Mouse (Mus musculus) thymus, postnatal 14 days (tissue): ENCODE results near the gene Muc5ac.
A peak's percentile ranks its signal among the peaks of the same experiment; 100 is the strongest.
"Not testable (repeated sequence)": the region's sequence is repeated elsewhere in the genome, so short reads cannot be mapped to it uniquely, and the experiment has no call there.

ENCODE experiments used
- DNase-seq: peaks from one replicate; pipeline ENCODE4 v3.0.0; 2021

Gene Muc5ac

GRCm38 (mm10) chr7:141788677-141789452 is at the start of gene Muc5ac:
TSS of gene Muc5ac (plus strand) at chr7:141788972.
- no peak for DNase-seq

GRCm38 (mm10) chr7:141747451-141748100 is 41.2 kb upstream of the Muc5ac start:
- no peak for DNase-seq

- no peak for DNase-seq
Observed at GRCm38 (mm10) chr7:141752513-141752912, 36.3 kb upstream of the Muc5ac start.

GRCm38 (mm10) chr7:141755831-141756230 is 32.9 kb upstream of the Muc5ac start:
- peak; percentile 57 for DNase-seq

- no peak for DNase-seq
Observed at GRCm38 (mm10) chr7:141758291-141758690, 30.5 kb upstream of the Muc5ac start.

GRCm38 (mm10) chr7:141770521-141770920 is 18.3 kb upstream of the Muc5ac start:
- no peak for DNase-seq

- no peak for DNase-seq
Observed at GRCm38 (mm10) chr7:141770988-141771387, 17.8 kb upstream of the Muc5ac start.

GRCm38 (mm10) chr7:141772058-141772557 is 16.7 kb upstream of the Muc5ac start:
- DNase-seq, result no peak

GRCm38 (mm10) chr7:141774855-141775254 is 13.9 kb upstream of the Muc5ac start:
- DNase-seq, result no peak

GRCm38 (mm10) chr7:141776199-141776598 is 12.6 kb upstream of the Muc5ac start:
- DNase-seq, result no peak

GRCm38 (mm10) chr7:141794251-141794650 is 5.5 kb downstream of the Muc5ac start:
- no peak for DNase-seq

GRCm38 (mm10) chr7:141803206-141803605 is 14.4 kb downstream of the Muc5ac start:
- DNase-seq, result no peak

- DNase-seq, result no peak
Observed at GRCm38 (mm10) chr7:141805384-141805783, 16.6 kb downstream of the Muc5ac start.

GRCm38 (mm10) chr7:141807823-141808222 is 19.1 kb downstream of the Muc5ac start:
- not testable (repeated sequence) for DNase-seq

GRCm38 (mm10) chr7:141809933-141810332 is 21.2 kb downstream of the Muc5ac start:
- not testable (repeated sequence) for DNase-seq

- no peak for DNase-seq
Observed at GRCm38 (mm10) chr7:141813321-141813720, 24.5 kb downstream of the Muc5ac start.

- no peak for DNase-seq
Observed at GRCm38 (mm10) chr7:141815361-141815760, 26.6 kb downstream of the Muc5ac start.

GRCm38 (mm10) chr7:141817355-141818075 is 28.7 kb downstream of the Muc5ac start:
- no peak for DNase-seq

GRCm38 (mm10) chr7:141818267-141818666 is 29.5 kb downstream of the Muc5ac start:
- DNase-seq, result no peak

- no peak for DNase-seq
Observed at GRCm38 (mm10) chr7:141822582-141823261, 34.0 kb downstream of the Muc5ac start.

GRCm38 (mm10) chr7:141823699-141824098 is 34.9 kb downstream of the Muc5ac start:
- DNase-seq, result no peak

- DNase-seq, result no peak
Observed at GRCm38 (mm10) chr7:141824398-141824797, 35.6 kb downstream of the Muc5ac start.

GRCm38 (mm10) chr7:141835941-141836340 is 47.2 kb downstream of the Muc5ac start:
- peak; percentile 52 for DNase-seq
